Mouse (Mus musculus) yolk sac, embryonic 10.5 days (tissue): ENCODE measurements around the gene Exog.

Source experiments
- DNase-seq: peaks from one replicate; pipeline ENCODE4 v3.0.0-alpha.2; 2017; ENCODE audit warnings: low spot score

Gene Exog

DNA sequence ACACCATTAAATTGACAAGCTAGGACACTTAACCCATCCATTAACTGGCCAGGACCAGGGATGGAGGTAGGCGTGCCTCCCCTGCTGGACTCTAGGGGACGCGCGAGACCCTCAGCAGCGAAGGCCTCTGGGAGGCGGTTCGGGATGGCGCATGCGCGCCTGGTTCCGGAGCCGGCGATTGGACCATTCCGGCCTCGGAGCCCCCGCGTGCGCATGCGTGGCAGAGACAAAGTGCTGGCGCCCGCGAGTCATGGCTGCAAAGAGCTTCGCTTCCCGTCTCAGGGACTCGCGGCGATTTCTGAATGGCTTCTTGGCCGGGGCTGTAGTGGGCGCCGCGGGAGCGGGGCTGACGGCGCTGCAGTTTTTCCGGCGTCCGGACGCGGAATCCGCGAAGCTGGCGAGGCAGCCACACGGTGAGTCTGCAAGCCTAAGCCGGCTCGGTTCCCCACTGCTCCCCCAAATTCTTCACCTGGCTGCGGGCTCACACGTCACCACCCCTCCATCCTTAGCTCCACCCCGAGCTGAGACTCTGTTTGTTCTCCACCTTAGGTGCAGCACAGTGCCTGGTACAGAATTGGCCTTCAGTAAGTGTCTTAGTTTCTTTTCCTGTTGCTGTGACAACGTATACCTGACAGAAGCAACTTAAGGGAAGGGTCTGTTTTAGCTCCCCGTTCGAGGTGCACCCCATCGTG lies at the start of gene Exog:
Gene Exog, plus strand, starts transcription at position 206 of the 692 bp plus-strand sequence.
- DNase-seq: peak; percentile 93

DNA sequence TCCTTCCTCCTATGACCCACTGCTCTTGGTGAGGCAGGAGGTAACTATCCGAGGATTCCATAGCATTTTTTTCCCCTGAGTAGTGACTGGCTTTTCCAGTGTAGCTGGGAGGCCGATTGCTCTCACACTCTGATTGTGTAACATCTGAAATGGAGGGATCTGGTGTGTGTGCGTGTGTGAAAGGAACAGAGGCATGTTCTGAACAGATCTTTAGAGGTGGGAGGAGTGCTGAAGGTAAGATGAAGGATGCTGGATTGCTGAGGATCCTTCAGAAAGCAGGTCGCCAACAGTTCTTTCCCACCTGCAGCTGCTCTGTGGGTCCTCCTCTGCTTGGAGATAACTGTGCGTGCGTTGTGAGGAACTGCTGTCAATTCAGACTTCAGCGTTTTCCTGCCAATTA lies 43.4 kb upstream of the Exog start:
- no peak for DNase-seq

DNA sequence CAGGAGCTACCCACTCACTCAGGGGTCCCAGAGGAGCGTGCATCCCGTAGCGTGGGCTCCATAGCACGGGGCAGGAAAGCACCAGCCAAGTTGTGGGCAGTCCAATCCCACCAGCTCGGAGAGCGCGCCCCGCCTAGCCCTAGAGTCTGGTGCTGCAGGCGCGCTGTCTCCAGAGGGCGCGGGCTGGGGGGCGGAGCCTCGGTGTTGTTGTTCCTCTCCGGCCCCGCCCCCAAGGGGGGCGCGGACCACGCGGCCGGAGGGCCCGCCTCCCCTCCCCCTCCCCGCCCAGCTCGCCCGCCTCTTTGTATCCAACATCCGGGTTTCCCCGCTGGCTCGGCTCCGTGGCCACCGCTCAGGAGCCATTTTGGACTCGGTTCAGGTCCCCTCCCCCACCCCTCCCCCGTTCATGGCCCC lies 42.9 kb upstream of the Exog start, which contains the start of gene Acvr2b:
Gene Acvr2b, plus strand, starts transcription at position 318 of the 414 bp plus-strand sequence.
- DNase-seq: peak; percentile 96

DNA sequence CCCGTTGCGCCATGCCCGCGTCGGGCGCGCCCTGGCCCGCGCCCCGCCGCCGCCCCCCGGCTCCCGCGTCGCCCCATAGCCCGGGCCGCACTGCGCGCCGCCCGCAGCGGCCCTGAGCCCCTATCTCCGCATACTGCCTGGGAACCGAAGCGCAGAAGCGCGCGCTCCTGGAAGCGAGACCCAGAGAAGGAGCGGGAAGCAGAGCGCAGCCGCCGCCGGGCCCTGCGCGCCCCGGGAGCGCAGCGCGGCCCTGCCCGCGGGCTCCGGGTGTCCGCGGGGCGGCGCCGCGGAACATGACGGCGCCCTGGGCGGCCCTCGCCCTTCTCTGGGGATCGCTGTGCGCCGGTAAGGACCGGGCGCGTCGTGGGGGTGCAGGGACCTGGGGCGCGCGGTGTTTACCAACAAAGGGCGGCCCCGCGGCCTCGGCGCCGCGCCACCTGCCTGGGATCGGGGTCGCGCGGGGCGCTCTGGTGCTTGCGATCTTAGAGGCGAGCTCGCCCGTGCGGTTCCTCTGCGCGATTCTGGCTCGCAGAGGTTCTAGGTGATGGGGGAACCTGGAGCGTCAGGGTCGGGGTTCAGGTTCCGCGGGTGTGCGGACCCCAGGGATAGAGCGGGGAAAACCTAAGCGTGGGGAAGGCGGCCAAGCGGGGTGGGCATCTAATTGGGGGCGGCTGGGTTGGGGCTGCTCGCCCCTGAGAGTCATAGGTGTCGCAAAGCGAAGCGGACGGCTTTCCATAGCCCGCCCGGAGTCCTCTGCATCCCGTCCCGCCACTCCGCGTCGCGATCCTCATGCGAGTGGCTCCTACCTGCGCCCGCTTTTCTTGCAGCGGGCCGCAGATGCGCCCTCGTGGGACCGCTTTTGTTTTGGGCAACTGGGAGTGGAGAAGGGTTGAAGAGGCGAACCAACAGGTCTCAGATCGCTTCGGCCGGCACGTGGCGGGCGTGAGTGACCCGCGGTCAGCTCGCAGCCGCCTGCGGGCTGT lies 42.2 kb upstream of the Exog start:
- DNase-seq: peak; percentile 50

DNA sequence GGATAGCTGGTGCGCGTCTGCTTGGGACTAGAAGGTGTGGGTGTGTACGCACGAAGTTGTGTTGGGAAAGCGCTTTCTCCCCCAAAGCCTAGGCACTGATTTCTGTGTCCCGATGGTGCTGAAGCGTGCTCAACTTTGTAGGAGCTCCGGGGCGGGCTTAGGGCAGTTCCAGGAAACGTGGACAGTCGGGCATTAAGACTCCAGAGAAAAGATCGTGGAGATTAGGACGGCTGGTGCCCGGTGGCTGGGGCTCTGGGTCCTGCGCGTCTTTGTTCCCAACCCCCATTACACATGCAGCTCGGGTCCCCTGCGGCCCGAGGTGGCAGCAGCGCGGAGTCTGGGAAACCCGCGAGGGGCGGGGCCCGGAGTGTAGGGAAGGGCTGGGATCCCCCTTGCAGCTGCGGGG lies 41.5 kb upstream of the Exog start:
- peak; percentile 46 for DNase-seq

DNA sequence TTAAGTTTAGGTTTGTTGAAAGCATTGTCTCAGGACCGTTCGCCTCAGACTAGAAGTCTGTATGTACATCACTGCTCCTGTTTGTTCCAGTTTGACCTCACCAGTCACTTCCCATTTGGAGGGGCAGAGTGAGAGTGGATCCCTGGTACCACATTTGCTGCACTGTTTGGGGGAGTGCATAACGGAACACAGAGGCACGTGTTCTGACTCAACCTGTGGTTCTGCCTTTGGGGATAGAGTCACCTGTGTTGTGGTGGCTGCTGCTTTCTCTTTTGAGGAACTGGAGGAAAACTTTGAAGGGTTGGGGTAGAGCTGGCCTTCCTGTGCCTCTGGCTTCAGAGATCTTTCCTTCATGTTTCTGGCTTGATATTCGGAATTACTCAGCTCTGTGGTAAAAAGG lies 40.7 kb upstream of the Exog start:
- DNase-seq: no peak

DNA sequence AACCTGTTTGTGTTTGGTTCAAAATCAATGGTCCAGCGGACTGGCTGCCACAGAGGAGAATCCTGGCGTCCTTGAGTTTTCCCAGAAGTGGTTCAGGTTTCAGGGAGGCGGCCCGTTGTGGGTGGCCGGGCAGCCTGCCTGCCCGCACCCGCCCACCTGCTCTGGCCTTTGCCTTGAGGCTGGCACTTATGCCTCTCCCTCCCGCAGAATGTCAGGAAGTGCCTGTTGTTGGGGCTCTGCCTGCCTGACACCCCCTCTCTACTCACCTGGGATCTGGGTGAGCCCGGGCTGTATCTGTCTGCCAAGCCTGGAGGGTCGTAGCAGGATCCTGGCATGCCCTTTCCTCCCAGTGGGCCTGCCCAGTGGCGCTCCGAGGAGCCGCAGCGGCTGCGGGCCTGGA lies 36.9 kb upstream of the Exog start:
- no peak for DNase-seq

DNA sequence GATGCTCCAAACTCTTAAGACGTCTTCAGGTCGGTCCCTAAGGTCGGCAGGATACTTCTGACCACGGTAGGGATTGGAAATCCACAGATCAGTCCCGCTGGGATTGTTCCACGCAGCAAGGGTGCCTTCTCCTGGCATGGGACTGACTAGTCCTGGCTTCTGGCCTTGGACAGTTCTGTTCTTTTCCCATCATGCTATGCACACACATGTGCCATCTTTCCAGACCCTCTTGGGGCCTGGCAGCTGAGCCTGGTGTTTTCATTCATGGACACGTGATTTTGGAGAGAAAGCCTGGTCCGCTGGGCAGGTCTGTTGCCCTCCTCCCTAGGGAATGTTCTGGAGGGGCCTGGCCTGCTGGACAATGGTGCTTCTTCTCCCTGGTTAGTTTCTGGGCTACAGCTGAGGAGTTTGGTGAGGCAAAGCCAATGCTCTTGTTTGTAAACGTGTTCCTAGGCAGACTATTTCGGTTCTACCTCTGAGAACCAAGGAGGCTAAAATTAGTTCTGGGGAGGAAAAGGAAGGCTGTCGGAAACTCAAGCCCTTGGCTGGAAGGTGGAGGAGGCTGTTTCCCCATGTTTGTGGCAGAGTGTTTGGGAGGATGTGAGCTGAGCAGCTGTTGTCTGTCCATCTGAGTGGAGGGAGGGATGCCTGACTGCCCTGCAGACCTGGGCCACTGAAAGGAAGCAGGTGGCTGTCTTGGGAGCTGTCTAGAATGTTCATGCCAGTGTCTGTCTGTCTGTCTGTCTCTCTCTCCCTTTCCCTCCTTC lies 35.7 kb upstream of the Exog start:
- no peak for DNase-seq

DNA sequence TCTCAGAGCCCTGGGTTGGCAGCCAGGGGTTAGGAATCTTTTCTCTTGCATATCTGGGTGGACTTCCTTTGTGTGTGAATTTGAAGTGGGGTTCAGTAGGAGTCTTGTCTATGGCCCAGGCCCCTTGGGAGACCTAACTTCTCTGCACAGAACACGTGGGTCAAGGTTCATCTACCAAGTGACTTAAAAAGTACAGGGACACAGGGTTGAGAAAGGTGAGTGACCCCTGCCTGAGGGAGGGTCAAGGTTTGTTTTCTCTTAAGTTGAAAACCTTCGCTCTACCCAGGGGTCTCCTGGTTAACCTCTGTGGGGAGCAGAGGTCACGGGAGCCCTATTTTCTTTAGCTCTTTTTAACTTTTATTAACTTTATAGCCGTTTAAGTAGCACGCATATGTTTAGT lies 34.9 kb upstream of the Exog start:
- peak; percentile 53 for DNase-seq

DNA sequence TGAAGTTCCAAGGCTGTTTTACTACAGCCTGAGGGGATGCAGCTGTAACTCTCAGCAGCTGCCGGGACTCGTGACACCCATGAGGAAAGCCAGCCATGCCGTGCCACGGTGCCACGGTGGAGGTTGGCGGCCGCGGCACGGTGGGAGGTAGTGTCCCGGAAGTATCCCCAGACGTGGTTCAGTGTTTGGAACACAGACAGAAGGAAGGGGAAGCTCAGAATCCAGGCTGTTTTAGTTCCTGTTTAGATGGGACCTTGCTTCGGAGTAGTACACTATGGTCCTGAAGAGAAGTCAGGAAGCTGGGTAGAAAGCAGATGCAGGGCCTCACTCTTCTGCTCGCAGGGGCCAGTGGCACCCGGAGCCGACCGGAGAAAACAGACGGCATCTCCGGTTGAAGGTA lies 26.7 kb upstream of the Exog start:
- DNase-seq: no peak

DNA sequence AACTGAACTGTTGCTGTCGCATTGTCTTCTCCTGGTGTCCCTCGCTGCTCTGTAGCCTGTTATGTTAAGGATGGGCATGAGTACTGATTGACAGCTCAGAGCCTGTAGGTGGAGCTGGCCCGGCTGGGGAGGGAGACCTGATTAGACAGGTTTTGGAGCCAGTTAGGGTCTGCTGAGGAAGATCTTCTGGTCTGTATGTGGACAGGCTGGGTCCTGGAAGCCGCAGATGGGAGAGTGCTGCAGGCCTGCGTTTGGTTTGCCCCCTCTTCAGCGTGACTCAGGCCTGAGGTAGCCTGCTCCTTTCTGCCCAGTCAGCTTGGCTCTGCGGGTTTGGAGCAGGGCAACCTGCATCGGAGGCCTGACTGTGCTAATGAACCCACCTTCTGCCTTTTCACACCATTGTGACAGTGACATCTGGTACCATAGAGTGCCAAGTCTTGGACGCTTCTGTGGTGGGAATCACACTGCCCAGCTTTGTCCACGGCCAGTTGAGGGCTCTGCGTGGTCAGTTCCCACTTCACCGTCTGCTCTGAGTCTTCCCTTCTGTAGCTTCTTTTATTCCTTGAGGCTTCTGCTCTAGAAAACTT lies 24.8 kb upstream of the Exog start:
- DNase-seq: no peak

DNA sequence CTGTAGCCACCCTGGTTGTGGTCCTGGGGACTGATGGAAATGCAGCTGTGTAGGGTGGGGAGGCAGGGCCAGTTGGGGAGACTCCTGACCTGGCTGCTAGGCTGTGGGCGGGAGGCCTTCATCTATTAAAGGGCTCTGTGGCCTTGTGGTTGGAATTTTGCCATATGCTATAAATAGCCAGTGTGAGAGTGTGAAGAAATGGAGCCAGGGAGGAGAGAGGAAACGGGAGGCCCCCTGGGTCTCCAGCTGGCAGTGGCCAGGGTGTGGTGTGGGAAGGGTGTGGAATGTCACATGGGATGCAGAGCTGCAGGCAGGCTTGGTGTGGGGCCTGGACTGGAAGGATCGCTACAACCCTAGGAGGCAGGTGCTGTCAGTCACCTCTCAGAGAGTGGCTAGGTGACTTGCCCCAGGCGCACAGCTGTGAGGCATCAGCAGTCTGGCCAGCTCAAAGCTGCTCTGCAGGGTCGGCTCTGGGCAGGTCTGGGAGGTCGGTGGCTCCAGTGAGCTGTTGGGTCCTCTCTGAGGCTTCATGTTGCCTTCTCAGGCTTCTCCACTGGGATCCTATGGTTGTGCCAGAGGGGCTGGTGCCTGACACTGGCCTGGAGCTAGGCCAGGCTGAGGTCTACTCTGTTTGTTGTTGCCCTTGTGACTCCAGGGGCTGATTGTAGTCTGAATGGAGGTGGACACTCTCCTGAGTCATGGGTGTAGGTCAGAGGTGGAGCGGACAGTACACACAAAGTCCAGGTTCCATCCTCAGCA lies 19.3 kb upstream of the Exog start:
- DNase-seq: peak; percentile 34

DNA sequence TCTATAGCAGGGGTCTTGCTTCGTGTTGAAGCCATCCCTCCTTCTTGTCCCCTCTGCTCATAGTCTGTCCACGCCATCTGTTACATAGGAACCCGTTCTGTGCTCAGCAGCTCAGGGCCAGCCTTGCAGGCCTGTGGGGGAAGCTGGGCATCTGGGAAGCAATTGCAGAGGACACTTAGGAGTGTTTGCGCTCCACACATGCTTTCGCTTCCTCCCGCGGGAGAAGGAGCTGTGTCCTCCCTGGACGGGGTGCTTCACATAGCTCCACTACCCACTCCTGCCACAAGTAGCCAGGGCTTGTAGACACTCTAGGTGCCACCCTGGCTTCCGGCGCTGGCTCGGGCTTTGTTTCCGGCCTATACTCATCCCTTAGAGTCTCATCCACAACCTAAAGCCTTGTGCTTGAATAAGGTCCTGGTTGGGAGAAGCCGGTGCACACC lies 18.7 kb upstream of the Exog start:
- no peak for DNase-seq

DNA sequence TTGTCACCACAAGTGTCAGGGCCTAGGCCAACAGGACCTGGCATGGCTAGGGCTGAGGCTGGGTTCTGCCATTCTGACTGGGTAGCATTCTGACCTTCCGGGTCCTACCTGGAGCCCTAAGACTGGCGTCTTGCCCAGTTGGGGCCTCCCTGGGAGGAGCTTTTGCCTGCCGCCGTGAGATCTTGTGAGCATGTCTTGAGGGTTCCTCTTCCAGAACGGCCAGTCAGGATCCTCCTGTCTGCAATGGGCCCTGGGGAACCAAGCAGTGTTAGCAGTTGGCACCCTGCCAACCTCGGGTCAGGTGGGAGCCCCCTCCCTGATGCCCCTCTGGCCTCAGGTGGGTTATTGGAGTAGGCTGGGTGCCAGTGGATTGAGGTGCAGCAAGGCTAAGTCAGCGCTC lies 18.3 kb upstream of the Exog start:
- no peak for DNase-seq

DNA sequence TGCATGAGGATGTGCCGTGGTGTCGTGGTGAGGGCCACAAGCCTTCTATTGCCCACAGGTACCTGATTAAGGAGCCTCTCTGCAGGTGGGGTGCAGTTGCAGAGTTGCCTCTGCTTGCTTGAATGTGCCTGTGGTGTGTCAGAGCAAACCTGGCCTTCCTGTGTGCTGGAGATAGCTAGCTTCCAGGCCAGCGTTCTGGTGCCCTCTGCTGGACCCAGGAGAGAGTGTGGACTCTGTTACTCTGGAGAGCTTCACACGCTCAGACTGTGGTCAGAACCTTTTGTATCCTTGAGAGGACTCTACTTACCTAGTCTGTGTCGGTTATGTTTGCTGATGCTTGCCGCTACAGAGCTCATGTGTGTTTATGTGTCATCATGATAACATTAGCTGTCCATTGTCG lies 14.4 kb upstream of the Exog start:
- DNase-seq: peak; percentile 69

DNA sequence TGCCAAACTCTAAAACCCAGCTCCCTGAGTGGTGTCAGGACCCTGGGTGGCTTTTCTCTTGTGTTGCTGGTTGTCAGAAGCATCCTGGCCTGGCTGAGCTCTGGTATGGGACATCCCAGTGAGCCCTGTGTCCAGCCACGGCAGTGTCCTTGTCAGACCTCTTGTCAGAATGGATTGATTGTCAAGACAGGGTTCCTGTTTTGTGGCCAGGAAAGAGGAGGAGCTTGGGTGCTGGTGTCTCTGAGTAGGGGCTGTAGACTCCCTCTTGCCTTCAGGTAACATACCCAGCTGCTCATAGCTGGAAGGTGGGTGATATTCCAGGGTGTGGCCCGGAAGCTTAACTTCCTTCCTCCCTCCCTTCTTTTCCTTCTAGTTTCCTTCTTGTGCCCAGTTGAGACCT lies 8.9 kb upstream of the Exog start:
- DNase-seq: no peak

DNA sequence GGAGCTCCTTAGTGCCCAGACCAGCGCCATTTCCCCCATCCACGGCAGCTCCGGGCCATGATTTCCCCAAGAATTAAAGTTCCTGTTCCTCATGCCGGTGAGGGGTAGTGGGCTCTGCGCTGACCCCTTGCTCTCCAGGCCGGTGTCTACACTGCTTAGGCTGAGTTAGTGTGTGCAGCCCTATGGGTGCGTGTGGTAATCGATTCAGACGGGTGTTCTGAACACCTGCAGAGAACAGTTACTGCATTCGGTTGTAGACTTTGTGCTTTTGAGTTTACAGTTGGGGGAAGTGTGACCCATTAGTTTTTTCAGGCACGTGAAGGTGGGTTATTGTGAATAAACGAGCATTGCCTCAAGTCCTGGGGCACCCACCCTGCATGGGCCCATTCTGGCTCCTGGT lies 6.7 kb upstream of the Exog start:
- no peak for DNase-seq

DNA sequence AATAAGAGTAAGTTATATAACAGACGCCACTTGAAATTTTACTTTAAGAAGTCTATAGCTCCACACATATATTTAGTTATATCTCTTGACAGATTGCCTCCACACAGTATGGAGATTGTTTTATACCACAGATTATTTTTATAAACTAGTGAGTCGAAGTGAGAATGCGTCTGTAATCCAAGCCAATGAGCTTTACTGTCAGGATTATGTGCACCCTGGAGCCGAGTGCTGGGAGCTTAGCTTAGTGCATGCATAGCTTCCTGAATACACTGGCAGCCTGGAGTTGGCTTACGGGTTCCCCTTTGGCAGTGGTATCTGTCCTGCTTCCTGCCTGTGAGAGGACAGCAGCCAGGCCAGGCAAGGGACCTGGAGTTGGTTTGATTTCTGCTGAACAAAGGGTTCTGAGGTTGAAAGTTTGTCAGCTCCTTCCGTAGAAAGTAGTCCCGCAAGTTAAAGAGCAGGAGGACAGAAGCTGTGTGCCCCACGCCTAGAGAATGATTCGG lies 6.2 kb upstream of the Exog start:
- no peak for DNase-seq

DNA sequence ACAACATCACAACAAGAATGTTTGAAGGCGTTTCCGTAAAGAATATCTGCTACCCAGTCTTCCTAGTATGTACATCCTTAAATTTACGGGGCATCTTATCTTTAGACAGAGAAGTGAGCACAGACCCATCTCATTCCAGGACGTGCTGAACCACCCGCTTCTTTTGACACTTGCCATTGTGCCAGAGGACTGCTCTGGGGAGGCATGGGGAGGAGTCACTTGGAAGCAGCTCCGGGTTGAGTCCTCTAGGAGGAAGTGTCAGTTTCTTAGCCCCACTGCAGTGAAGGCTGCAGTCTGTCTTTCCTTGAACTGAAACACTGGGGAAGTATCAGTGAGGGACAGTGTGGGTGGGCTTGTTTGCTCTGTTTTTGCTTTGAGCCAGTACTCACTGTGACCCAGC lies 994 bp downstream of the Exog start:
- DNase-seq: no peak

DNA sequence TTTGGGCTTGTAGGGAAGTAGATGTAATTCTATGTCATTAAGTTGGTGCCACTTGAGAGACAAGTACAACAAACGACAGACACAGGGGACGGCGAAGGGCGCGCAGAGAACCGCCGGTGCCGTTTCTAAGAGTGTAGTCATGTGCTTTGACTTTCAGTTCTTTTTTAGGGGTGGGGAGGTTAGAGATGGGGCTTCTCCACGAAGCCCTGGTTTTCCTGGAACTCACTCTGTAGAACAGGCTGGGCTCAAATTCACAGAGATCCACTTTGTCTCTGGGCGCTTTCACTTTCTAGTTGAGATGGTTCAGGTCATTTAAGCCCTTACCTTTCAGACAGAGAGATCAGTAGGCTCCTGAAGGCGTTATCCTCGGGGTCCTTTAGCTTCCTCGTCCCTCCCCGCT lies 11.2 kb downstream of the Exog start:
- no peak for DNase-seq

DNA sequence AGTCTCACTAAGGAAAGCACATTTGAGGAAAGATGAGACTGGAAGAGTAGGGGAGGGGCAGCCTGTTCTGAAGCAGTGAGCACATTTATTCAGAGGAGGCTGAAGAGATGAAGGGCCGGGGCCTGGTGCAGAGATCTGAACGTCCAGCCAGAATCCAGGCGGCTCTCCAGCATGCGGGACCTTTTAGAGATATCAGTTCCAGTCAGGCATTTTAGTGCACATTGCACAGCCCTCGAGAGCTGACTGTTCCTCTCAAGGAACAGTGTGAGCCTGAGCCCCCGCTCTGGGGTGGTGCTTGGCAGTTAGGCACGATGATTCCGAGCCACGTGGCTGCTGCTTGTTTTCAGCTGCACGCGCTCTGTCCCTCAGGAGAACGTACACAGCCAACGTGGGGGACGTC lies 12.4 kb downstream of the Exog start:
- no peak for DNase-seq
